Mouse (Mus musculus): Measurements from ENCODE around the gene Pdgfra. TPM values are rescaled to one million over a fixed set of nuclear protein-coding genes. Genes with fewer than 3 reads are reported as not detected.
A peak's percentile ranks its signal among the peaks of the same experiment; 100 is the strongest.

Gene Pdgfra
- total RNA-seq, 1 experiment = 10.2 TPM

DNA sequence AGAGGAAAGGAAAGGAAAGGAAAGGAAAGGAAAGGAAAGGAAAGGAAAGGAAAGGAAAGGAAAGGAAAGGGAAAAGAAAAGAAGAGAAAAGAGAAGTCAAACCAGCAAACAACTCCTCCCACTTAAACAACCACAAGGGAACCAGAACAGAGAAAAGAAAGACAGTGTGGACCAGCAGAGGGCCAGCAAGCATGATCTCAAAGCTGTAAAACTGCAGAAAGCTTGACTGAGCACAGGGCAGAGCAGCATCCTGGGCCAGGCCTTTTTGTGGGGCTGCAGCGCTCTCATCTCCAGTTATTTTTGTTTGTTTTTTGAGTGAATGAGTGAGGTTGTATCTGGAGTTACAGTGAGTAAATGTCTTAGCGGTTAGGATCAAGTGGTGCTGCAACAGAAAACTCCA, 6.8 kb upstream of the Pdgfra start:
- Histone ChIP-seq H3K36me3 (ENCODE audit: control insufficient read depth, insufficient read depth, low read length, poor library complexity, severe bottlenecking) (no peaks in the 10 kb centered on the region), H3K9ac (ENCODE audit: insufficient read depth, low read depth, low read length, poor library complexity, severe bottlenecking) (no peak overlapping the region), H3K4me3 (ENCODE audit: insufficient read depth in 1 of 2, low read depth in 1 of 2, low read length in 2 of 2, poor library complexity in 1 of 2, severe bottlenecking in 1 of 2) (no peak overlapping the region), H3K9me3 (ENCODE audit: control insufficient read depth, insufficient read depth, low read depth, low read length) (no peaks in the 10 kb centered on the region), H3K4me1 (ENCODE audit: control insufficient read depth in 2 of 2, insufficient read depth in 2 of 2, low read length in 2 of 2, poor library complexity in 1 of 2) (peaks cover 0 to 3% of the 10 kb centered on the region in 2 experiments; a peak in 1 of 4 replicates), H3K27ac (ENCODE audit: insufficient read depth, low read depth, low read length, poor library complexity, severe bottlenecking) (no peak overlapping the region)
- no peak for TF ChIP-seq CHD2 (IDR thresholded peaks at IDR 0.05; ENCODE audit: low read depth, low read length)
- TF ChIP-seq ZNF384 (IDR thresholded peaks at IDR 0.05; ENCODE audit: low read depth, low read length) = no peak
- TF ChIP-seq ZC3H11A (IDR thresholded peaks at IDR 0.05; ENCODE audit: borderline replicate concordance, low read depth, low read length) = no peak
- TF ChIP-seq MAFK (IDR thresholded peaks at IDR 0.05; ENCODE audit: insufficient read depth, low read depth, low read length) = no peak
- no peak for TF ChIP-seq HCFC1 (IDR thresholded peaks at IDR 0.05; ENCODE audit: borderline replicate concordance, insufficient read depth, low read length)
- DNase-seq (ENCODE audit: low read depth, low spot score) = no peak
- in situ Hi-C loops (cut with MboI; ENCODE audit: low sequenced_read_pairs in 2 of 2, unreplicated experiment in 2 of 2) = loop anchor here (5.0 to 10.0 kb wide), 4 partner anchors 68 to 351 kb away; partner anchors contain the start of gene Gsx2 (in 1 of the 2)

- Histone ChIP-seq H3K9me3 (ENCODE audit: control insufficient read depth, insufficient read depth, low read depth, low read length) (no peaks in the 10 kb centered on the region), H3K4me3 (ENCODE audit: insufficient read depth in 1 of 2, low read depth in 1 of 2, low read length in 2 of 2, poor library complexity in 1 of 2, severe bottlenecking in 1 of 2) (no peak overlapping the region), H3K9ac (ENCODE audit: insufficient read depth, low read depth, low read length, poor library complexity, severe bottlenecking) (no peak overlapping the region), H3K27ac (ENCODE audit: insufficient read depth, low read depth, low read length, poor library complexity, severe bottlenecking) (no peak overlapping the region), H3K36me3 (ENCODE audit: control insufficient read depth, insufficient read depth, low read length, poor library complexity, severe bottlenecking) (no peaks in the 10 kb centered on the region), H3K4me1 (ENCODE audit: control insufficient read depth in 2 of 2, insufficient read depth in 2 of 2, low read length in 2 of 2, poor library complexity in 1 of 2) (peaks cover 0 to 3% of the 10 kb centered on the region in 2 experiments; a peak in 1 of 4 replicates)
- in situ Hi-C loops (cut with MboI; ENCODE audit: low sequenced_read_pairs in 2 of 2, unreplicated experiment in 2 of 2) = loop anchor here (5.0 to 10.0 kb wide), 4 partner anchors 69 to 352 kb away; partner anchors contain the start of gene Gsx2 (in 1 of the 2)
- no peak for DNase-seq (ENCODE audit: low read depth, low spot score)
- TF ChIP-seq HCFC1 (IDR thresholded peaks at IDR 0.05; ENCODE audit: borderline replicate concordance, insufficient read depth, low read length) = no peak
- TF ChIP-seq ZC3H11A (IDR thresholded peaks at IDR 0.05; ENCODE audit: borderline replicate concordance, low read depth, low read length) = no peak
- no peak for TF ChIP-seq CHD2 (IDR thresholded peaks at IDR 0.05; ENCODE audit: low read depth, low read length)
These were observed 5.6 kb upstream of the Pdgfra start for GRCm38 (mm10) chr5:75146469-75146868.

DNA sequence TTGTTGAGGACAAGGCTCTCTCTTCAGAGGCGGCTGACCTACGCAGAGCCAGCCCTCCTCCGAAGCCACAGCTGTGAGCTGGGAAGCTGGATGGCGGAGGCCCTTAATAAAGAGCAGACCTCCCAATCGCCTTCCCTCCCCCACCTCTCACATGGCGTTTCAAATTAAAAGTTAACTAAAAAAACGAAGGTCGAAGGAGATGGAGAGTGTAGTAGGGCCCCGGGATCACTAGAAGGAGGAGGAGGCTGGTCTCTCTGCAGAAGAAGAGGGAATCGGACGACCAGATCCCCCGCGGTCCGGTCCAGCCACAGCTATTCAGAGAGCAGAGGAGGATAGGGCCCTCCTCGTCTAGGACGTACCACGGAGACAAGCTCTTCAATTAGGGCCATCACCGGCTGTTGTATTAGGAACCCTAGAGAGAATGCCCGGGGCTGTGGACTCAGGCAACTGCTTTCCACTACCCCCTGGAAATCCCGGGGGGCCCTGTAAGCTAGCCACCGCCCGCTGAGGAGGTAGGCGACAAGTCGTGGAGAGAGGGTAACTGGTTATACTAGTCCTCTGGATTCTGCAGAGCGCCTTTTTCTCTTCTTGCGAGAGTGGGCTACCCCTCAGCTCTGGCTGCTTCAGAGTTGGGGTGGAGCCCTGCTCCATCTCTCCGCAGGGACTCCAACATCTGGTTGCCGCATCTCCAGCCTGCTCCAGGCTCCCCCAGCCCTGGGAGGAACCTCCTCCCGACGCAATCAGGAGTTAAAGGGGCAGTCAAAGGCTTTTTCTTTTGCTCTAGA, 3.6 kb upstream of the Pdgfra start:
- no peak for TF ChIP-seq CHD2 (IDR thresholded peaks at IDR 0.05; ENCODE audit: low read depth, low read length)
- TF ChIP-seq ZC3H11A (IDR thresholded peaks at IDR 0.05; ENCODE audit: borderline replicate concordance, low read depth, low read length) = no peak
- no peak for TF ChIP-seq HCFC1 (IDR thresholded peaks at IDR 0.05; ENCODE audit: borderline replicate concordance, insufficient read depth, low read length)
- TF ChIP-seq MAFK (IDR thresholded peaks at IDR 0.05; ENCODE audit: insufficient read depth, low read depth, low read length) = no peak
- no peak for TF ChIP-seq ZNF384 (IDR thresholded peaks at IDR 0.05; ENCODE audit: low read depth, low read length)
- in situ Hi-C loops (cut with MboI; ENCODE audit: low sequenced_read_pairs in 2 of 2, unreplicated experiment in 2 of 2) = loop anchor here (5.0 to 10.0 kb wide), 4 partner anchors 71 to 354 kb away; partner anchors contain the start of gene Gsx2 (in 1 of the 2)
- H3K9ac ChIP-seq (ENCODE audit: insufficient read depth, low read depth, low read length, poor library complexity, severe bottlenecking) = no peak overlapping the region
- H3K36me3 ChIP-seq (ENCODE audit: control insufficient read depth, insufficient read depth, low read length, poor library complexity, severe bottlenecking) = no peaks in the 10 kb centered on the region
- no peak overlapping the region for H3K27ac ChIP-seq (ENCODE audit: insufficient read depth, low read depth, low read length, poor library complexity, severe bottlenecking)
- H3K4me3 ChIP-seq (ENCODE audit: insufficient read depth in 1 of 2, low read depth in 1 of 2, low read length in 2 of 2, poor library complexity in 1 of 2, severe bottlenecking in 1 of 2) = no peak overlapping the region
- DNase-seq (ENCODE audit: low read depth, low spot score) = no peak
- H3K9me3 ChIP-seq (ENCODE audit: control insufficient read depth, insufficient read depth, low read depth, low read length) = no peaks in the 10 kb centered on the region
- peaks cover 0 to 3% of the 10 kb centered on the region in 2 experiments; a peak in 1 of 4 replicates for H3K4me1 ChIP-seq (ENCODE audit: control insufficient read depth in 2 of 2, insufficient read depth in 2 of 2, low read length in 2 of 2, poor library complexity in 1 of 2)

- H3K27ac ChIP-seq (ENCODE audit: insufficient read depth, low read depth, low read length, poor library complexity, severe bottlenecking) = no peak overlapping the region
- TF ChIP-seq HCFC1 (IDR thresholded peaks at IDR 0.05; ENCODE audit: borderline replicate concordance, insufficient read depth, low read length) = no peak
- no peak for TF ChIP-seq CHD2 (IDR thresholded peaks at IDR 0.05; ENCODE audit: low read depth, low read length)
- no peak for TF ChIP-seq MAFK (IDR thresholded peaks at IDR 0.05; ENCODE audit: insufficient read depth, low read depth, low read length)
- TF ChIP-seq ZC3H11A (IDR thresholded peaks at IDR 0.05; ENCODE audit: borderline replicate concordance, low read depth, low read length) = no peak
- no peak for TF ChIP-seq ZNF384 (IDR thresholded peaks at IDR 0.05; ENCODE audit: low read depth, low read length)
- H3K4me3 ChIP-seq (ENCODE audit: insufficient read depth in 1 of 2, low read depth in 1 of 2, low read length in 2 of 2, poor library complexity in 1 of 2, severe bottlenecking in 1 of 2) = 0 out of 4 replicates have a peak overlapping the region, but pooled peaks of 1 of the 2 experiments have one; percentile 2
- no peaks in the 10 kb centered on the region for H3K9me3 ChIP-seq (ENCODE audit: control insufficient read depth, insufficient read depth, low read depth, low read length)
- H3K9ac ChIP-seq (ENCODE audit: insufficient read depth, low read depth, low read length, poor library complexity, severe bottlenecking) = no peak overlapping the region
- H3K36me3 ChIP-seq (ENCODE audit: control insufficient read depth, insufficient read depth, low read length, poor library complexity, severe bottlenecking) = no peaks in the 10 kb centered on the region
- peaks cover 0 to 3% of the 10 kb centered on the region in 2 experiments; a peak in 1 of 4 replicates for H3K4me1 ChIP-seq (ENCODE audit: control insufficient read depth in 2 of 2, insufficient read depth in 2 of 2, low read length in 2 of 2, poor library complexity in 1 of 2)
- in situ Hi-C loops (cut with MboI; ENCODE audit: low sequenced_read_pairs in 2 of 2, unreplicated experiment in 2 of 2) = loop anchor here (5.0 to 10.0 kb wide), 4 partner anchors 72 to 355 kb away; partner anchors contain the start of gene Gsx2 (in 1 of the 2)
- no peak for DNase-seq (ENCODE audit: low read depth, low spot score)
These were observed 2.7 kb upstream of the Pdgfra start for GRCm38 (mm10) chr5:75149380-75149779.
